Mouse (Mus musculus): ENCODE data around the gene Rps2.

GRCm38 (mm10) chr17:24733434-24734050, 15.6 kb downstream of the Rps2 start:
- no peak for TF ChIP-seq CTCF (IDR thresholded peaks at IDR 0.05; ENCODE audit: insufficient read depth, low read depth, low read length)
- no peak for TF ChIP-seq POLR2A (IDR thresholded peaks at IDR 0.05; ENCODE audit: insufficient read depth, low read depth, low read length)

All from olfactory bulb, adult 2 months (tissue).